Mouse (Mus musculus): ENCODE measurements around the gene Mpv17l. TPM values are rescaled to one million over a fixed set of nuclear protein-coding genes. Genes with fewer than 3 reads are reported as not detected.
"Not testable (repeated sequence)": the region's sequence is repeated elsewhere in the genome, so short reads cannot be mapped to it uniquely, and the experiment has no call there.

Mpv17l gene
- polyA plus RNA-seq (2015; fragmentation: Nextera tagmentation; extraction: Ambion mirVana) = 25.5 and 28.4 TPM in 2 replicates

GRCm38 (mm10) chr16:13902888-13903483 is at the start of gene Mpv17l, which contains the start of gene Pdxdc1:
Gene Mpv17l (plus strand): TSS chr16:13903161.
Gene Pdxdc1 (minus strand): TSS chr16:13903131.
- Histone ChIP-seq H3K9me3 (no peaks in the 10 kb centered on the region), H3K27me3 (replicated peaks) (no peaks in the 10 kb centered on the region), H3K4me2 (peak within 1 kb of the TSS; percentile 74), H3K36me3 (replicated peaks) (no peaks in the 10 kb centered on the region), H3K4me3 (peak within 1 kb of the TSS; percentile 83), H3K9ac (peak within 1 kb of the TSS; percentile 88), H3K4me1 (peaks cover 18% of the 10 kb centered on the region), H3K27ac (peak within 1 kb of the TSS; percentile 92)
- peak; percentile 97 for ATAC-seq (replicated peaks)
- WGBS = under 1% methylated on average over 53 of the region's 57 CpGs

- H3K4me2 ChIP-seq = no peak overlapping the region
- no peaks in the 10 kb centered on the region for H3K4me1 ChIP-seq
- H3K36me3 ChIP-seq (replicated peaks) = peaks cover 25% of the 10 kb centered on the region; the same call in 1 of the 2 replicates
- H3K9ac ChIP-seq = no peak overlapping the region
- no peak overlapping the region for H3K4me3 ChIP-seq
- H3K27me3 ChIP-seq (replicated peaks) = no peaks in the 10 kb centered on the region
- WGBS = 94% methylated on average over 4 of the region's 4 CpGs
- ATAC-seq (replicated peaks) = no peak
- H3K9me3 ChIP-seq = no peaks in the 10 kb centered on the region
- no peak overlapping the region for H3K27ac ChIP-seq
Measured at GRCm38 (mm10) chr16:13853886-13854285, 49.1 kb upstream of the Mpv17l start.

- no peaks in the 10 kb centered on the region for H3K4me1 ChIP-seq
- no peak overlapping the region for H3K4me2 ChIP-seq
- 93% methylated on average over 4 of the region's 4 CpGs for WGBS
- no peak overlapping the region for H3K27ac ChIP-seq
- no peak for ATAC-seq (replicated peaks)
- H3K9ac ChIP-seq = no peak overlapping the region
- H3K27me3 ChIP-seq (replicated peaks) = no peaks in the 10 kb centered on the region
- no peak overlapping the region for H3K4me3 ChIP-seq
- H3K36me3 ChIP-seq (replicated peaks) = peaks cover 9% of the 10 kb centered on the region; the same call in 1 of the 2 replicates
- H3K9me3 ChIP-seq = no peaks in the 10 kb centered on the region
Measured at GRCm38 (mm10) chr16:13866076-13866475, 36.9 kb upstream of the Mpv17l start.

GRCm38 (mm10) chr16:13866616-13867015 is 36.3 kb upstream of the Mpv17l start:
- no peak for ATAC-seq (replicated peaks)
- H3K27ac ChIP-seq = no peak overlapping the region
- 84% methylated on average over 5 of the region's 5 CpGs for WGBS
- H3K4me3 ChIP-seq = no peak overlapping the region
- no peaks in the 10 kb centered on the region for H3K4me1 ChIP-seq
- no peaks in the 10 kb centered on the region for H3K27me3 ChIP-seq (replicated peaks)
- no peaks in the 10 kb centered on the region for H3K9me3 ChIP-seq
- H3K9ac ChIP-seq = no peak overlapping the region
- no peak overlapping the region for H3K4me2 ChIP-seq
- peaks cover 9% of the 10 kb centered on the region; the same call in 1 of the 2 replicates for H3K36me3 ChIP-seq (replicated peaks)

GRCm38 (mm10) chr16:13867406-13867805 is 35.6 kb upstream of the Mpv17l start:
- H3K9me3 ChIP-seq; H3K4me1 ChIP-seq; H3K27ac ChIP-seq; H3K36me3 ChIP-seq (replicated peaks); H3K4me2 ChIP-seq; H3K27me3 ChIP-seq (replicated peaks); H3K9ac ChIP-seq; H3K4me3 ChIP-seq: not testable (repeated sequence)
- peak; percentile 60; the same call in 1 of the 2 replicates for ATAC-seq (replicated peaks)
- 15% methylated on average over 5 of the region's 5 CpGs for WGBS

GRCm38 (mm10) chr16:13867910-13868514 is 34.9 kb upstream of the Mpv17l start:
- 0 out of 2 replicates have a peak overlapping the region, but pooled peaks have one; percentile 20 for H3K27ac ChIP-seq
- WGBS = 5% methylated on average over 42 of the region's 42 CpGs
- no peaks in the 10 kb centered on the region for H3K9me3 ChIP-seq
- H3K27me3 ChIP-seq (replicated peaks) = no peaks in the 10 kb centered on the region
- peak overlapping the region; percentile 38 for H3K4me2 ChIP-seq
- H3K4me3 ChIP-seq = peak overlapping the region; percentile 16
- peak; percentile 81; the same call in 1 of the 2 replicates for ATAC-seq (replicated peaks)
- H3K4me1 ChIP-seq = no peaks in the 10 kb centered on the region
- H3K36me3 ChIP-seq (replicated peaks) = peaks cover 5% of the 10 kb centered on the region; the same call in 1 of the 2 replicates
- no peak overlapping the region for H3K9ac ChIP-seq

- H3K27me3 ChIP-seq (replicated peaks) = no peaks in the 10 kb centered on the region
- H3K4me2 ChIP-seq = no peak overlapping the region
- H3K4me1 ChIP-seq = no peaks in the 10 kb centered on the region
- no peak overlapping the region for H3K4me3 ChIP-seq
- no peak overlapping the region for H3K9ac ChIP-seq
- WGBS = 97% methylated on average over 4 of the region's 4 CpGs
- ATAC-seq (replicated peaks) = no peak
- no peaks in the 10 kb centered on the region for H3K9me3 ChIP-seq
- H3K36me3 ChIP-seq (replicated peaks) = 0 out of 2 replicates have a peak, but pooled peaks cover 14% of the 10 kb centered on the region
- no peak overlapping the region for H3K27ac ChIP-seq
Measured at GRCm38 (mm10) chr16:13875483-13875882, 27.5 kb upstream of the Mpv17l start.

- Histone ChIP-seq H3K4me2 (no peak overlapping the region), H3K27me3 (replicated peaks) (no peaks in the 10 kb centered on the region), H3K4me3 (no peak overlapping the region), H3K36me3 (replicated peaks) (0 out of 2 replicates have a peak, but pooled peaks cover 3% of the 10 kb centered on the region), H3K27ac (no peak overlapping the region), H3K4me1 (no peaks in the 10 kb centered on the region), H3K9me3 (no peaks in the 10 kb centered on the region), H3K9ac (no peak overlapping the region)
- ATAC-seq (replicated peaks) = no peak
- 84% methylated on average over 3 of the region's 3 CpGs for WGBS
Measured at GRCm38 (mm10) chr16:13883094-13883774, 19.7 kb upstream of the Mpv17l start.

GRCm38 (mm10) chr16:13890449-13890848 is 12.5 kb upstream of the Mpv17l start:
- Histone ChIP-seq H3K36me3 (replicated peaks) (no peaks in the 10 kb centered on the region), H3K9me3 (no peaks in the 10 kb centered on the region), H3K9ac (no peak overlapping the region), H3K4me2 (no peak overlapping the region), H3K27ac (no peak overlapping the region), H3K4me3 (no peak overlapping the region), H3K4me1 (no peaks in the 10 kb centered on the region), H3K27me3 (replicated peaks) (no peaks in the 10 kb centered on the region)
- WGBS = 95% methylated on average over 2 of the region's 2 CpGs
- ATAC-seq (replicated peaks) = no peak

- Histone ChIP-seq H3K4me2 (no peak overlapping the region), H3K4me1 (no peaks in the 10 kb centered on the region), H3K9me3 (no peaks in the 10 kb centered on the region), H3K27ac (no peak overlapping the region), H3K9ac (no peak overlapping the region), H3K36me3 (replicated peaks) (no peaks in the 10 kb centered on the region), H3K4me3 (no peak overlapping the region), H3K27me3 (replicated peaks) (no peaks in the 10 kb centered on the region)
- ATAC-seq (replicated peaks) = no peak
Measured at GRCm38 (mm10) chr16:13892850-13893249, 10.1 kb upstream of the Mpv17l start.

GRCm38 (mm10) chr16:13894097-13894496 is 8.9 kb upstream of the Mpv17l start:
- H3K4me3 ChIP-seq = no peak overlapping the region
- H3K9me3 ChIP-seq = no peaks in the 10 kb centered on the region
- no peak for ATAC-seq (replicated peaks)
- no peak overlapping the region for H3K9ac ChIP-seq
- no peaks in the 10 kb centered on the region for H3K36me3 ChIP-seq (replicated peaks)
- H3K27me3 ChIP-seq (replicated peaks) = no peaks in the 10 kb centered on the region
- H3K4me1 ChIP-seq = no peaks in the 10 kb centered on the region
- no peak overlapping the region for H3K4me2 ChIP-seq
- no peak overlapping the region for H3K27ac ChIP-seq
- WGBS = 85% methylated on average over 2 of the region's 2 CpGs

- no peaks in the 10 kb centered on the region for H3K9me3 ChIP-seq
- H3K4me3 ChIP-seq = no peak overlapping the region
- 87% methylated on average over 3 of the region's 3 CpGs for WGBS
- no peaks in the 10 kb centered on the region for H3K4me1 ChIP-seq
- H3K27me3 ChIP-seq (replicated peaks) = no peaks in the 10 kb centered on the region
- no peaks in the 10 kb centered on the region for H3K36me3 ChIP-seq (replicated peaks)
- H3K9ac ChIP-seq = no peak overlapping the region
- H3K27ac ChIP-seq = no peak overlapping the region
- ATAC-seq (replicated peaks) = no peak
- no peak overlapping the region for H3K4me2 ChIP-seq
Measured at GRCm38 (mm10) chr16:13895740-13896139, 7.2 kb upstream of the Mpv17l start.

Measured in midbrain, embryonic 15.5 days (tissue).